Mouse (Mus musculus) ES-Bruce4 (cell line): ENCODE data around the gene Atg14. TPM values are rescaled to one million over a fixed set of nuclear protein-coding genes. Genes with fewer than 3 reads are reported as not detected.

Experiments used
- H3K27ac ChIP-seq: 2 replicates; pipeline ENCODE4 v1.5.1; 2012; ENCODE audit warnings: low read length, inconsistent platforms; ENCODE audit not compliant: insufficient read depth
- H3K27me3 ChIP-seq: 2 replicates; pipeline ENCODE4 v1.6.1; 2012; ENCODE audit warnings: mild to moderate bottlenecking, low read length, inconsistent platforms; ENCODE audit not compliant: control insufficient read depth, poor library complexity, insufficient read depth, severe bottlenecking
- H3K36me3 ChIP-seq: 2 replicates; pipeline ENCODE4 v1.6.1; 2012; ENCODE audit warnings: inconsistent platforms, mild to moderate bottlenecking, low read length, moderate library complexity; ENCODE audit not compliant: control insufficient read depth, poor library complexity, insufficient read depth, severe bottlenecking
- H3K4me1 ChIP-seq: one replicate; pipeline ENCODE4 v1.8.1; 2011; ENCODE audit warnings: low read length; ENCODE audit not compliant: control insufficient read depth, insufficient read depth
- H3K4me3 ChIP-seq: 2 replicates; pipeline ENCODE4 v1.5.1; 2011; ENCODE audit warnings: low read depth, mild to moderate bottlenecking, low read length
- H3K9ac ChIP-seq: 2 replicates; pipeline ENCODE4 v1.6.1; 2012; ENCODE audit warnings: low read depth, mild to moderate bottlenecking, inconsistent platforms; ENCODE audit not compliant: poor library complexity, severe bottlenecking
- H3K9me3 ChIP-seq: replicated peaks from 2 replicates; pipeline ENCODE4 v1.6.1; 2012; ENCODE audit warnings: mild to moderate bottlenecking, low read length, inconsistent platforms; ENCODE audit not compliant: control insufficient read depth, poor library complexity, insufficient read depth, severe bottlenecking
- CTCF ChIP-seq: IDR thresholded peaks from one replicate; pipeline ENCODE4 v1.8.1; 2011; ENCODE audit warnings: low read depth, low read length
- EP300 ChIP-seq: IDR thresholded peaks from 2 replicates; pipeline ENCODE4 v1.6.1; 2011; ENCODE audit warnings: low read depth, low read length; ENCODE audit not compliant: insufficient read depth
- POLR2A ChIP-seq: IDR thresholded peaks from one replicate; pipeline ENCODE4 v1.8.1; 2011; ENCODE audit warnings: low read length; ENCODE audit not compliant: insufficient read depth
- polyA plus RNA-seq: library from polyadenylated mRNA; stranded (reverse); fragments of >200 nt; gene quantifications from 2 replicates; pipeline ENCODE4 v1.2.4, GENCODE M21; 2011; ENCODE audit warnings: low read depth; ENCODE audit not compliant: missing spikeins, insufficient read depth, insufficient read length

Gene Atg14
- polyA plus RNA-seq, 1 experiment, result 24.5 TPM

GRCm38 (mm10) chr14:47529019-47529418 lies 41.4 kb downstream of the Atg14 start:
- no peak for TF ChIP-seq POLR2A
- no peak for TF ChIP-seq EP300
- peak; percentile 85 for TF ChIP-seq CTCF
- no peak overlapping the region for H3K9ac ChIP-seq
- no peak overlapping the region for H3K27ac ChIP-seq
- no peaks in the 10 kb centered on the region for H3K9me3 ChIP-seq
- peaks cover 8% of the 10 kb centered on the region for H3K4me1 ChIP-seq
- no peaks in the 10 kb centered on the region for H3K27me3 ChIP-seq
- H3K4me3 ChIP-seq, result no peak overlapping the region
- no peaks in the 10 kb centered on the region; the same call in 1 of the 2 replicates for H3K36me3 ChIP-seq

- Histone ChIP-seq H3K36me3 (no peaks in the 10 kb centered on the region; the same call in 1 of the 2 replicates), H3K4me1 (peaks cover 4% of the 10 kb centered on the region), H3K27ac (no peak overlapping the region), H3K27me3 (no peaks in the 10 kb centered on the region), H3K9ac (no peak overlapping the region), H3K9me3 (no peaks in the 10 kb centered on the region), H3K4me3 (no peak overlapping the region)
- TF ChIP-seq CTCF (no peak), POLR2A (no peak), EP300 (no peak)
Observed at GRCm38 (mm10) chr14:47528293-47528692, 42.2 kb downstream of the Atg14 start.

- Histone ChIP-seq H3K27me3 (no peaks in the 10 kb centered on the region), H3K27ac (no peak overlapping the region), H3K9me3 (no peaks in the 10 kb centered on the region), H3K4me1 (peaks cover 4% of the 10 kb centered on the region), H3K9ac (no peak overlapping the region), H3K36me3 (no peaks in the 10 kb centered on the region; the same call in 1 of the 2 replicates), H3K4me3 (no peak overlapping the region)
- TF ChIP-seq EP300 (no peak), POLR2A (no peak), CTCF (no peak)
Observed at GRCm38 (mm10) chr14:47527833-47528232, 42.6 kb downstream of the Atg14 start.

- Histone ChIP-seq H3K27ac (no peak overlapping the region), H3K9me3 (no peaks in the 10 kb centered on the region), H3K27me3 (no peaks in the 10 kb centered on the region), H3K9ac (no peak overlapping the region), H3K36me3 (no peaks in the 10 kb centered on the region; the same call in 1 of the 2 replicates), H3K4me3 (no peak overlapping the region), H3K4me1 (peaks cover 4% of the 10 kb centered on the region)
- TF ChIP-seq POLR2A (no peak), CTCF (no peak), EP300 (no peak)
Observed at GRCm38 (mm10) chr14:47525861-47526260, 44.6 kb downstream of the Atg14 start.

- TF ChIP-seq EP300 (no peak), POLR2A (no peak), CTCF (no peak)
- no peaks in the 10 kb centered on the region; the same call in 1 of the 2 replicates for H3K36me3 ChIP-seq
- no peak overlapping the region for H3K4me3 ChIP-seq
- no peaks in the 10 kb centered on the region for H3K9me3 ChIP-seq
- no peaks in the 10 kb centered on the region for H3K27me3 ChIP-seq
- H3K9ac ChIP-seq, result no peak overlapping the region
- peaks cover 4% of the 10 kb centered on the region for H3K4me1 ChIP-seq
- no peak overlapping the region for H3K27ac ChIP-seq
Observed at GRCm38 (mm10) chr14:47525374-47525773, 45.1 kb downstream of the Atg14 start.

DNA sequence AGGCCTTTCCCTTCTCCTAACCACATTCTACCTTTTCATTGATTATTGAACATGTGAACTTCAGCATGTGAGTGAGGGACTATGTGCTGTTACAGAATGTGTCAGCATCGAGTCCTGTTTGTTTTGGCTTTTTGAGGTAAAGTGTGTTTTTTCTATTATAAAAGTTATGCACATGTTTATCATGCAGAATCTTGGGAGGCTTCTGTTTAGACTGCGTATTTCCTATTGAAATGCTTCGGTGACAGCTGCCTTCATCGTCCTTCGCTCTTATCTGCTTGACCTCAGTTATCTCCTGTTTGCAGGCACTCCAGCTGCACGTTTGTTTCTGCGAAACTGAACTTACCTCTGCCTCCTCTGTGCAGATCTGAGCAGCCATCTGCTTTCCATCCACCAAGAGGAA lies 48.1 kb downstream of the Atg14 start:
- peaks cover 4% of the 10 kb centered on the region for H3K4me1 ChIP-seq
- no peak overlapping the region for H3K27ac ChIP-seq

More for the DNA sequence above, 48.1 kb downstream of the Atg14 start:
- Histone ChIP-seq H3K36me3 (no peaks in the 10 kb centered on the region; the same call in 1 of the 2 replicates), H3K9ac (no peak overlapping the region), H3K9me3 (no peaks in the 10 kb centered on the region), H3K27me3 (no peaks in the 10 kb centered on the region), H3K4me3 (no peak overlapping the region)
- no peak for TF ChIP-seq CTCF
- TF ChIP-seq POLR2A, result no peak
- no peak for TF ChIP-seq EP300
